Mouse (Mus musculus) limb, embryonic 12.5 days (tissue): ENCODE measurements at regions not wholly inside any gene's neighbourhood (a gene's known extent, or its start where the extent isn't known, plus 50 kb on each side); places are given as distances from the start of the nearest gene placed in this dataset.

Experiments used
- ATAC-seq: fragments of 200-750 bp; cut with Nextera tagmentation; 2 replicates; pipeline ENCODE4 v1.8.0; 2017; ENCODE audit warnings: low read depth, moderate TSS enrichment; ENCODE audit not compliant: insufficient number of reproducible peaks, insufficient read depth, low FRiP score, low TSS enrichment
- H3K27ac ChIP-seq: fragments of 300-500 bp; sonication (generic); 2 replicates; pipeline ENCODE4 v1.5.1; 2016; ENCODE audit warnings: mild to moderate bottlenecking, moderate library complexity
- H3K27me3 ChIP-seq: fragments of 300-500 bp; sonication (generic); 2 replicates; pipeline ENCODE4 v1.6.1; 2016; ENCODE audit warnings: mild to moderate bottlenecking, moderate library complexity
- H3K36me3 ChIP-seq: fragments of 300-500 bp; sonication (generic); 2 replicates; pipeline ENCODE4 v1.6.1; 2016; ENCODE audit warnings: mild to moderate bottlenecking, moderate library complexity
- H3K4me1 ChIP-seq: fragments of 300-500 bp; sonication (generic); replicated peaks from 2 replicates; pipeline ENCODE4 v1.6.1; 2016
- H3K4me2 ChIP-seq: fragments of 300-500 bp; sonication (generic); 2 replicates; pipeline ENCODE4 v1.6.1; 2016; ENCODE audit warnings: mild to moderate bottlenecking, moderate library complexity
- H3K4me3 ChIP-seq: fragments of 300-500 bp; sonication (generic); replicated peaks from 2 replicates; pipeline ENCODE4 v1.5.1; 2016; ENCODE audit warnings: mild to moderate bottlenecking
- H3K9ac ChIP-seq: fragments of 300-500 bp; sonication (generic); replicated peaks from 2 replicates; pipeline ENCODE4 v1.6.1; 2016; ENCODE audit warnings: mild to moderate bottlenecking, moderate library complexity
- H3K9me3 ChIP-seq: fragments of 300-500 bp; sonication (generic); 2 replicates; pipeline ENCODE4 v1.6.1; 2016; ENCODE audit warnings: mild to moderate bottlenecking, moderate library complexity
- WGBS: fragments of 180-500 bp; shearing (Covaris S2); methylation state at CpG from one replicate; pipeline ENCODE4 v1.1.7; 2016; 5-methylcytosine and 5-hydroxymethylcytosine counted together

- WGBS = 82% methylated on average over 1 of the region's 1 CpGs
- no peaks in the 10 kb centered on the region for H3K27me3 ChIP-seq
- H3K4me3 ChIP-seq = no peak overlapping the region
- no peak for ATAC-seq
- no peak overlapping the region for H3K27ac ChIP-seq
- no peaks in the 10 kb centered on the region; the same call in 1 of the 2 replicates for H3K4me1 ChIP-seq
- no peaks in the 10 kb centered on the region for H3K36me3 ChIP-seq
- H3K4me2 ChIP-seq = no peak overlapping the region
- no peak overlapping the region for H3K9ac ChIP-seq
- H3K9me3 ChIP-seq = no peaks in the 10 kb centered on the region
Measured at GRCm38 (mm10) chr1:105169455-105170113, 186.9 kb downstream of the Rnf152 start.

GRCm38 (mm10) chr1:105168808-105169207 lies 187.7 kb downstream of the Rnf152 start:
- 83% methylated on average over 1 of the region's 1 CpGs for WGBS
- H3K9me3 ChIP-seq = no peaks in the 10 kb centered on the region
- ATAC-seq = no peak
- no peak overlapping the region for H3K9ac ChIP-seq
- H3K36me3 ChIP-seq = no peaks in the 10 kb centered on the region
- no peaks in the 10 kb centered on the region for H3K27me3 ChIP-seq
- H3K4me2 ChIP-seq = no peak overlapping the region
- no peak overlapping the region for H3K4me3 ChIP-seq
- no peaks in the 10 kb centered on the region; the same call in 1 of the 2 replicates for H3K4me1 ChIP-seq
- H3K27ac ChIP-seq = no peak overlapping the region

DNA sequence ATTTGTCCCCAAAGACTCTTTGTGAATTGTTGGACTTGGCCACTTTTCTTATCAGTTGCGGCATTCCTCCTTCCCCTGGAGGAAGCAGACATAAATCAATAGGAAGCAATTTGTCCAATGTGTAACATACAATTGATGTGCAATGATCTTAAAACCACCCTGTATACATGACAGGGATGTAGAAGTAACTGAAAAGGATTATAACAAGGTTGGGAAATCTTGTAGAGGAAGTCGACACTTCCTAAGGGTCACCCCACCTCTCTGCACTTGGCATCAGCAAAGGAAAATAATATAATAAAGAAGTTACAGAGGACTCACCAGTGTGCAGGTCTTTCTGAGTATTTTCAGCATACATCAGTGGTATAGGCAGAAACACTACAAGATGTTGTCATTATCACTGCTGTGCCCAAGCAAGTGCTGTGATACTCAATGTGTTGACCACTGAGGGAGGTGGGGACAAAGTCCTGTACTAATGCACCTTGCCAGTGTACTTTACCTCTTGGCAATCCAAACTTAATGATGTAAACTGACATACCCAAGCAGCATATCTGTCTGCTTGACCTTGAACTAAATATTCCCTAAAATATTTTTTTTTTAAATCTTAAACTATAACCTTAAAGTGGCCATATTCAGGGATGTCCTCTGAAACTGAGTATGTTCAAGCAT lies 198.9 kb downstream of the Rnf152 start:
- 84% methylated on average over 2 of the region's 2 CpGs for WGBS
- no peak for ATAC-seq

GRCm38 (mm10) chr1:105152175-105152828 lies 204.2 kb downstream of the Rnf152 start:
- Histone ChIP-seq H3K4me2 (no peak overlapping the region), H3K4me3 (no peak overlapping the region), H3K27me3 (no peaks in the 10 kb centered on the region), H3K4me1 (no peaks in the 10 kb centered on the region), H3K9ac (no peak overlapping the region), H3K27ac (no peak overlapping the region), H3K36me3 (no peaks in the 10 kb centered on the region), H3K9me3 (no peaks in the 10 kb centered on the region)
- no peak for ATAC-seq
- 83% methylated on average over 6 of the region's 6 CpGs for WGBS

More for the DNA sequence above, 198.9 kb downstream of the Rnf152 start:
- Histone ChIP-seq H3K4me2 (no peak overlapping the region), H3K27me3 (no peaks in the 10 kb centered on the region), H3K4me3 (no peak overlapping the region), H3K4me1 (no peaks in the 10 kb centered on the region), H3K27ac (no peak overlapping the region), H3K36me3 (no peaks in the 10 kb centered on the region), H3K9me3 (no peaks in the 10 kb centered on the region), H3K9ac (no peak overlapping the region)

GRCm38 (mm10) chr1:105151466-105151846 lies 205.1 kb downstream of the Rnf152 start:
- no peaks in the 10 kb centered on the region for H3K36me3 ChIP-seq
- H3K4me2 ChIP-seq = no peak overlapping the region
- ATAC-seq = no peak
- no peaks in the 10 kb centered on the region for H3K4me1 ChIP-seq
- H3K4me3 ChIP-seq = no peak overlapping the region
- H3K27me3 ChIP-seq = no peaks in the 10 kb centered on the region
- no peak overlapping the region for H3K27ac ChIP-seq
- H3K9ac ChIP-seq = no peak overlapping the region
- 63% methylated on average over 1 of the region's 1 CpGs for WGBS
- H3K9me3 ChIP-seq = no peaks in the 10 kb centered on the region

DNA sequence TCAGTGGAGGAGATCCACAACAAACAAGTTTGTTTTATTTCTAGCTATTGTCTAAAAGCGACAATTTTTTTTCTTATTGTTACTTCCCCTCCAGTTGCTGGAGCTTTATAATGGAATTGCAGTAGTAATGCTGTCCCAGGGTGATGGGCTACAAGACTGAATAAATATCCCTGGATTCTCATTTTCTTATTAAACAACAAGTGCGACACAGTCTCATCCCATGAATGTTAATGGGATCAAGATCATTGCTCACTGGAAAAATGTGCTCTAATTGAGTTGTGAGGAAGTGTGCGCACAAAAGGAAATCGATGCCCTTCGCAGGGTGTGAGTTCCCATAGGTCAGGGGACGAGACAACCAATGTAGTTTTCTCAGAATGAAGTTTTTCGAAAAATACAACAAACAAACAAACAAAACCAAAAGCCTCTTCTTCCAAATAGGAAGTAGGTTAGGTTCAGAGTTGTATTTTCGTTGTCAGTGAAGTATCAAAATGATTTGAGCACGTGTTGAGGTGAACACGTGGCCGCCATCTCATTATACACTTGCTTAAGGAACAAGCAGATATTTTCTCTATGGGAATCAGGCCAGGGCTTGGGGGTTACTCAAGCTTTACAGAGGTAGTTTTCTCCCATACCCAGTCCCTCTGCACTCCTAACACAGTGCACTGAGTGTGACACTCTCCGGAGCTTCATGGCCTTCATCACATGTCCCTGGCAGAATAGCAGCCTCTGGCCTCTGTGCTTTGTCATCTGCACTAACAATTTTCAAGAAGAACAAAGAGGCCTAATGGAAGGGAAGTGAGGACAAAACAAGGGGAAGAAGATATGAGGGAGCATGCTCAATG lies 205.7 kb downstream of the Rnf152 start:
- Histone ChIP-seq H3K9me3 (no peaks in the 10 kb centered on the region), H3K4me1 (no peaks in the 10 kb centered on the region), H3K36me3 (no peaks in the 10 kb centered on the region), H3K27me3 (no peaks in the 10 kb centered on the region), H3K27ac (no peak overlapping the region), H3K4me2 (no peak overlapping the region), H3K4me3 (no peak overlapping the region), H3K9ac (no peak overlapping the region)
- no peak for ATAC-seq
- WGBS = 91% methylated on average over 12 of the region's 12 CpGs

- 75% methylated on average over 2 of the region's 2 CpGs for WGBS
- no peaks in the 10 kb centered on the region for H3K9me3 ChIP-seq
- H3K27me3 ChIP-seq = no peaks in the 10 kb centered on the region
- no peak overlapping the region for H3K4me3 ChIP-seq
- no peak for ATAC-seq
- no peak overlapping the region for H3K4me2 ChIP-seq
- no peaks in the 10 kb centered on the region for H3K4me1 ChIP-seq
- H3K27ac ChIP-seq = no peak overlapping the region
- no peak overlapping the region for H3K9ac ChIP-seq
- no peaks in the 10 kb centered on the region for H3K36me3 ChIP-seq
Measured at GRCm38 (mm10) chr1:105148792-105149191, 207.7 kb downstream of the Rnf152 start.

DNA sequence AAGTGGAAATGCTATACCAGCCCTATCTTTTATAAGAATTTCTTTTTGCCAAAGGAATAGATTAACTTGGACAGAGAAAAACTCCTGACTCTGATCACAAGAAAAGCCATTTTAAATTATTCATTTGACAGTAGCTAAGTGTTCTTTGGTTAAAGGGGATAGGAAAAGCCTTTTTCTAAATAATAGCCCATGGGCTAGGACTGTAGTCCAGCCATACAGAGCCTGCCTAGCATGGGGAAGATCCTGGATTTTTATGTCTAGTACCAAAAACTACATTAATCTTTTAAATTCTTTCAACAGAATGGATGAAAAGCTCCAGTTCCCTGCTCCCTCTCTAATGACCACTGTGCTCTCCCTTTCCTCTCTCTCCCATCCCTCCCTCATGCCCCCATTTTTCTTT lies 208.5 kb downstream of the Rnf152 start:
- no peak for ATAC-seq
- no peaks in the 10 kb centered on the region for H3K9me3 ChIP-seq
- H3K27ac ChIP-seq = no peak overlapping the region
- no peak overlapping the region for H3K9ac ChIP-seq
- H3K4me1 ChIP-seq = no peaks in the 10 kb centered on the region
- no peaks in the 10 kb centered on the region for H3K36me3 ChIP-seq
- H3K4me2 ChIP-seq = no peak overlapping the region
- H3K4me3 ChIP-seq = no peak overlapping the region
- no peaks in the 10 kb centered on the region for H3K27me3 ChIP-seq

GRCm38 (mm10) chr1:105123936-105124335 lies 232.6 kb downstream of the Rnf152 start:
- 78% methylated on average over 4 of the region's 4 CpGs for WGBS
- ATAC-seq = no peak

GRCm38 (mm10) chr1:105117888-105118287 lies 238.6 kb downstream of the Rnf152 start:
- WGBS = 84% methylated on average over 2 of the region's 2 CpGs
- H3K27me3 ChIP-seq = no peaks in the 10 kb centered on the region

More at GRCm38 (mm10) chr1:105123936-105124335, 232.6 kb downstream of the Rnf152 start:
- no peak overlapping the region for H3K4me2 ChIP-seq
- H3K4me1 ChIP-seq = 0 out of 2 replicates have a peak, but pooled peaks cover 4% of the 10 kb centered on the region
- H3K36me3 ChIP-seq = no peaks in the 10 kb centered on the region
- H3K9me3 ChIP-seq = no peaks in the 10 kb centered on the region
- no peaks in the 10 kb centered on the region for H3K27me3 ChIP-seq
- H3K4me3 ChIP-seq = no peak overlapping the region
- no peak overlapping the region for H3K9ac ChIP-seq
- H3K27ac ChIP-seq = no peak overlapping the region

GRCm38 (mm10) chr1:105116231-105116630 lies 240.3 kb downstream of the Rnf152 start:
- H3K4me2 ChIP-seq = no peak overlapping the region
- H3K4me1 ChIP-seq = 0 out of 2 replicates have a peak, but pooled peaks cover 3% of the 10 kb centered on the region
- no peak overlapping the region for H3K27ac ChIP-seq
- H3K9ac ChIP-seq = no peak overlapping the region
- H3K27me3 ChIP-seq = no peaks in the 10 kb centered on the region
- no peak overlapping the region for H3K4me3 ChIP-seq
- no peaks in the 10 kb centered on the region for H3K9me3 ChIP-seq
- WGBS = 51% methylated on average over 3 of the region's 3 CpGs
- ATAC-seq = no peak
- no peaks in the 10 kb centered on the region for H3K36me3 ChIP-seq

More at GRCm38 (mm10) chr1:105117888-105118287, 238.6 kb downstream of the Rnf152 start:
- H3K9me3 ChIP-seq = no peaks in the 10 kb centered on the region
- no peak overlapping the region for H3K9ac ChIP-seq
- ATAC-seq = no peak
- no peaks in the 10 kb centered on the region for H3K4me1 ChIP-seq
- H3K27ac ChIP-seq = no peak overlapping the region
- H3K4me3 ChIP-seq = no peak overlapping the region
- H3K36me3 ChIP-seq = no peaks in the 10 kb centered on the region
- H3K4me2 ChIP-seq = no peak overlapping the region
